Mouse (Mus musculus): ENCODE measurements around the gene Ppp1r13l. TPM values are rescaled to one million over a fixed set of nuclear protein-coding genes. Genes with fewer than 3 reads are reported as not detected.
A peak's percentile ranks its signal among the peaks of the same experiment; 100 is the strongest.

Ppp1r13l gene
- polyA plus RNA-seq, 1 experiment, result 21.5 TPM

- no peaks in the 10 kb centered on the region for H3K79me2 ChIP-seq (ENCODE audit: control insufficient read depth, insufficient read depth)
- H3K79me3 ChIP-seq (ENCODE audit: low read depth), result no peaks in the 10 kb centered on the region
- TF ChIP-seq MYOG (IDR thresholded peaks at IDR 0.05; ENCODE audit: control insufficient read depth, extremely low read depth, insufficient read length) (no peak), MAX (IDR thresholded peaks at IDR 0.05) (no peak), FOSL1 (IDR thresholded peaks at IDR 0.05; ENCODE audit: insufficient read depth, low read length, poor library complexity, severe bottlenecking) (no peak), USF1 (IDR thresholded peaks at IDR 0.05; ENCODE audit: low read depth) (no peak), CTCF (IDR thresholded peaks at IDR 0.05; ENCODE audit: control insufficient read depth, insufficient read depth, insufficient read length) (no peak), MYOD1 (IDR thresholded peaks at IDR 0.05; ENCODE audit: control insufficient read depth, insufficient read length, low read depth) (no peak), CEBPB (IDR thresholded peaks at IDR 0.05; ENCODE audit: low read depth) (no peak)
- H3ac ChIP-seq (ENCODE audit: control insufficient read depth, insufficient read length, low read depth), result no peak overlapping the region
- no peak overlapping the region for H3K4me3 ChIP-seq (ENCODE audit: insufficient read depth, poor library complexity, severe bottlenecking)
- no peaks in the 10 kb centered on the region for H3K36me3 ChIP-seq (ENCODE audit: control insufficient read depth, insufficient read depth)
- H3K27me3 ChIP-seq (ENCODE audit: control insufficient read depth, insufficient read depth, insufficient read length), result peaks cover 8% of the 10 kb centered on the region
Measured at GRCm38 (mm10) chr7:19400946-19401345, 41.4 kb downstream of the Ppp1r13l start.

- Histone ChIP-seq H3K79me2 (ENCODE audit: control insufficient read depth, insufficient read depth) (no peaks in the 10 kb centered on the region), H3K79me3 (ENCODE audit: low read depth) (no peaks in the 10 kb centered on the region), H3K36me3 (ENCODE audit: control insufficient read depth, insufficient read depth) (no peaks in the 10 kb centered on the region), H3ac (ENCODE audit: control insufficient read depth, insufficient read length, low read depth) (no peak overlapping the region), H3K4me3 (ENCODE audit: insufficient read depth, poor library complexity, severe bottlenecking) (no peak overlapping the region), H3K27me3 (ENCODE audit: control insufficient read depth, insufficient read depth, insufficient read length) (peaks cover 8% of the 10 kb centered on the region)
- no peak for TF ChIP-seq CEBPB (IDR thresholded peaks at IDR 0.05; ENCODE audit: low read depth)
Measured at GRCm38 (mm10) chr7:19402535-19403112, 43.1 kb downstream of the Ppp1r13l start.

DNA sequence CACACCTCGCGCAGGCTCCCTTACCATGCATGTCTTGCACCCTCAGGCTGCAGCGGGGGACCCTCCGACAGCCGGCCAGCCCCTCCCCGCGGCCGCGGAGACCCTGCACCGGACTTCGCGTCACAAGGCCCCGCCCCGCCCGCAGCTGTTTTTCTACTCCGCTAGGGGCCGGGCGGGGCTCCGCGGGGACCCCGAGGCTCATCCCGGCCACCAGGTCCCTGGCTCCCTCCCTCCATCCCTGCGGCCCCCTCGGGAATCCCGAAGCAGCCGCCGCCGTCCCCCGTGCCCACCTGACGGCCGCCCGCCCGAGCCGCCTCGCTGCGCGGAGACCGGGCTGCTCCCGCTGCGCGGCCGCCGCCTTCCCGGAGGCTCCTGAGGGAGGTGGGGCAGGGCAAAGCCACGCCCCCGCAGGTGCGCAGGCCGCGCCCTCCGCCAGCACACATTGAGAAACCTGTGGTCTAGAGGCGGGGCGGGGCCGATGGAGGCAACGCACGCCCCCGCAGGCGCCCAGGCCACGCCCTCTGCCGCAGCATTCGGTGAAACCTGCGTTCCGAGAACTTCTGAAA is 44.3 kb downstream of the Ppp1r13l start, which contains the start of gene Klc3:
TSS of gene Klc3 (minus strand) at position 374 of the 566 bp plus-strand sequence.
- Histone ChIP-seq H3K27me3 (ENCODE audit: control insufficient read depth, insufficient read depth, insufficient read length) (peaks cover 8% of the 10 kb centered on the region), H3K36me3 (ENCODE audit: control insufficient read depth, insufficient read depth) (no peaks in the 10 kb centered on the region), H3K79me3 (ENCODE audit: low read depth) (no peaks in the 10 kb centered on the region), H3ac (ENCODE audit: control insufficient read depth, insufficient read length, low read depth) (no peak within 1 kb of the TSS), H3K4me3 (ENCODE audit: insufficient read depth, poor library complexity, severe bottlenecking) (no peak within 1 kb of the TSS), H3K79me2 (ENCODE audit: control insufficient read depth, insufficient read depth) (no peaks in the 10 kb centered on the region)
- TF ChIP-seq CEBPB (IDR thresholded peaks at IDR 0.05; ENCODE audit: low read depth), result no peak
- TF ChIP-seq CTCF (IDR thresholded peaks at IDR 0.05; ENCODE audit: control insufficient read depth, insufficient read depth, insufficient read length), result no peak
- TF ChIP-seq MAX (IDR thresholded peaks at IDR 0.05), result no peak
- no peak for TF ChIP-seq MYOD1 (IDR thresholded peaks at IDR 0.05; ENCODE audit: control insufficient read depth, insufficient read length, low read depth)
- no peak for TF ChIP-seq FOSL1 (IDR thresholded peaks at IDR 0.05; ENCODE audit: insufficient read depth, low read length, poor library complexity, severe bottlenecking)
- TF ChIP-seq USF1 (IDR thresholded peaks at IDR 0.05; ENCODE audit: low read depth), result no peak

DNA sequence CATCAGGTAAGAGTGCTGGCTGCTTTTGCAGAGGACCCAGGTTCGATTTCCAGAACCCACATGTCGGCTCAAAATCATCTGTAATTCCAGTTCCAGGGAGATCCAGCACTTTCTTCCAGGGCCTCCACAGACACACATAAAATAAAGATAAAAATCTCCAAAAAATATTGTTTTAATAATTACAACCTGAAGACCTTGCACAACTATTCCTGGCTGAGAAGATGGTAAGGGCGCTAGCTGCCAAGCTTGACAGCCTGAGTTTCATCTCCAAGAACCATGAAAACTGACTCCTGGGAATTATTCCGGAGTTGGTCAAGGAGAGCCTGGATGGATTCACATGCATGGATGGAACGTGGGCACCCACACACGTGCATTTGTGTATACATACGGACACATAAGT is 44.9 kb downstream of the Ppp1r13l start, which contains the start of gene Ckm:
TSS of gene Ckm (plus strand) at position 301 of the 400 bp plus-strand sequence.
- Histone ChIP-seq H3K36me3 (ENCODE audit: control insufficient read depth, insufficient read depth) (no peaks in the 10 kb centered on the region), H3K79me3 (ENCODE audit: low read depth) (no peaks in the 10 kb centered on the region), H3ac (ENCODE audit: control insufficient read depth, insufficient read length, low read depth) (peak within 1 kb of the TSS; percentile 4), H3K79me2 (ENCODE audit: control insufficient read depth, insufficient read depth) (no peaks in the 10 kb centered on the region), H3K4me3 (ENCODE audit: insufficient read depth, poor library complexity, severe bottlenecking) (no peak within 1 kb of the TSS), H3K27me3 (ENCODE audit: control insufficient read depth, insufficient read depth, insufficient read length) (peaks cover 8% of the 10 kb centered on the region)
- TF ChIP-seq MAX (IDR thresholded peaks at IDR 0.05) (no peak), CTCF (IDR thresholded peaks at IDR 0.05; ENCODE audit: control insufficient read depth, insufficient read depth, insufficient read length) (no peak), MYOD1 (IDR thresholded peaks at IDR 0.05; ENCODE audit: control insufficient read depth, insufficient read length, low read depth) (no peak), USF1 (IDR thresholded peaks at IDR 0.05; ENCODE audit: low read depth) (no peak)

- TF ChIP-seq CTCF (IDR thresholded peaks at IDR 0.05; ENCODE audit: control insufficient read depth, insufficient read depth, insufficient read length) (peak; percentile 90), MAX (IDR thresholded peaks at IDR 0.05) (no peak)
- Histone ChIP-seq H3K4me3 (ENCODE audit: insufficient read depth, poor library complexity, severe bottlenecking) (no peak overlapping the region), H3K79me2 (ENCODE audit: control insufficient read depth, insufficient read depth) (no peaks in the 10 kb centered on the region), H3K36me3 (ENCODE audit: control insufficient read depth, insufficient read depth) (no peaks in the 10 kb centered on the region), H3K79me3 (ENCODE audit: low read depth) (no peaks in the 10 kb centered on the region), H3ac (ENCODE audit: control insufficient read depth, insufficient read length, low read depth) (peak overlapping the region; percentile 4), H3K27me3 (ENCODE audit: control insufficient read depth, insufficient read depth, insufficient read length) (peaks cover 8% of the 10 kb centered on the region)
Measured at GRCm38 (mm10) chr7:19405417-19405816, 45.9 kb downstream of the Ppp1r13l start.

- no peaks in the 10 kb centered on the region for H3K79me2 ChIP-seq (ENCODE audit: control insufficient read depth, insufficient read depth)
- no peak for TF ChIP-seq MYOD1 (IDR thresholded peaks at IDR 0.05; ENCODE audit: control insufficient read depth, insufficient read length, low read depth)
- TF ChIP-seq USF1 (IDR thresholded peaks at IDR 0.05; ENCODE audit: low read depth), result no peak
- TF ChIP-seq CEBPB (IDR thresholded peaks at IDR 0.05; ENCODE audit: low read depth), result no peak
- TF ChIP-seq MAX (IDR thresholded peaks at IDR 0.05), result no peak
- no peak for TF ChIP-seq FOSL1 (IDR thresholded peaks at IDR 0.05; ENCODE audit: insufficient read depth, low read length, poor library complexity, severe bottlenecking)
- TF ChIP-seq MYOG (IDR thresholded peaks at IDR 0.05; ENCODE audit: control insufficient read depth, extremely low read depth, insufficient read length), result no peak
- TF ChIP-seq CTCF (IDR thresholded peaks at IDR 0.05; ENCODE audit: control insufficient read depth, insufficient read depth, insufficient read length), result no peak
Measured at GRCm38 (mm10) chr7:19409753-19410152, 50.2 kb downstream of the Ppp1r13l start.

More at GRCm38 (mm10) chr7:19409753-19410152, 50.2 kb downstream of the Ppp1r13l start:
- no peaks in the 10 kb centered on the region for H3K79me3 ChIP-seq (ENCODE audit: low read depth)
- no peak overlapping the region for H3ac ChIP-seq (ENCODE audit: control insufficient read depth, insufficient read length, low read depth)
- H3K36me3 ChIP-seq (ENCODE audit: control insufficient read depth, insufficient read depth), result no peaks in the 10 kb centered on the region
- H3K27me3 ChIP-seq (ENCODE audit: control insufficient read depth, insufficient read depth, insufficient read length), result peaks cover 4% of the 10 kb centered on the region
- H3K4me3 ChIP-seq (ENCODE audit: insufficient read depth, poor library complexity, severe bottlenecking), result no peak overlapping the region
